8 mouse cellular contexts compared by ENCODE assay signal in genomic region chr14:55781310-55781709, GRCm38 (mm10). TPM values are rescaled to one million over a fixed set of nuclear protein-coding genes. Genes with fewer than 3 reads are reported as not detected.
DNase-seq lines count a peak whose midpoint lies in the region; ATAC-seq and TF ChIP-seq lines count a peak whose summit lies in the region.

No protein-coding gene starts in this region.

- no peaks in the 10 kb centered on the region for H3K36me3 ChIP-seq in kidney, adult 2 months (ENCODE audit: control insufficient read depth, insufficient read depth, low read length)
- H3K36me3 ChIP-seq in liver, embryonic 11.5 days (ENCODE audit: control insufficient read depth, insufficient read depth, low read length): no peaks in the 10 kb centered on the region

- TF ChIP-seq CTCF in kidney, adult 2 months (conservative IDR thresholded peaks at IDR 0.05; ENCODE audit: insufficient read depth, insufficient read length, low read depth, low read length): peak; percentile 100

- no peaks in the 10 kb centered on the region for H3K9me3 ChIP-seq in liver, embryonic 11.5 days (ENCODE audit: control insufficient read depth, low read length)

- H3K9ac ChIP-seq in liver, embryonic 11.5 days (ENCODE audit: low read depth, low read length): no peak overlapping the region

- no peaks in the 10 kb centered on the region for H3K27me3 ChIP-seq in kidney, adult 2 months (replicated peaks; ENCODE audit: control insufficient read depth, insufficient read depth, low read length)
- H3K27me3 ChIP-seq in liver, embryonic 11.5 days (replicated peaks; ENCODE audit: control insufficient read depth, insufficient read depth, low read length): peaks cover 40% of the 10 kb centered on the region

- peak overlapping the region; percentile 26; the same call in 1 of the 2 replicates for H3K4me3 ChIP-seq in kidney, adult 2 months (ENCODE audit: insufficient read depth, low read depth, low read length)
- H3K4me3 ChIP-seq in liver, embryonic 11.5 days (ENCODE audit: low read depth, low read length): no peak overlapping the region

- WGBS in kidney, adult 2 months: 13% methylated on average over 14 of the region's 14 CpGs
- 18% methylated on average over 14 of the region's 14 CpGs for WGBS in liver, embryonic 11.5 days

- TF ChIP-seq POLR2A in kidney, adult 2 months (IDR thresholded peaks at IDR 0.05; ENCODE audit: low read depth, low read length): no peak

- DNase-seq in B cell, adult 2 months: peak; percentile 64 to 67
- DNase-seq in ZHBTc4 (ENCODE audit: low read depth, low spot score): peak; percentile 90
- peak; percentile 93 for DNase-seq in embryo, embryonic 10.5 days (ENCODE audit: low spot score)
- DNase-seq in heart, adult 8-10 months (ENCODE audit: low spot score): peak; percentile 73
- peak; percentile 82 for DNase-seq in kidney, adult 2 months
- peak; percentile 53 for DNase-seq in liver, embryonic 11.5 days (ENCODE audit: low spot score)
- peak; percentile 83 for DNase-seq in naive thymus-derived CD4-positive, alpha-beta T cell, adult 2 months (ENCODE audit: low read depth)
- DNase-seq in thymus, postnatal 0 days (ENCODE audit: low spot score): peak; percentile 78

- ATAC-seq in liver, embryonic 11.5 days (replicated peaks; ENCODE audit: low FRiP score): 0 out of 2 replicates have a peak, but pooled peaks have one; percentile 56

- H3K4me1 ChIP-seq in kidney, adult 2 months (ENCODE audit: control insufficient read depth, insufficient read depth, low read length): no peaks in the 10 kb centered on the region
- H3K4me1 ChIP-seq in liver, embryonic 11.5 days (replicated peaks; ENCODE audit: control insufficient read depth, insufficient read depth, low read length): peaks cover 11% of the 10 kb centered on the region

- H3K27ac ChIP-seq in kidney, adult 2 months (ENCODE audit: insufficient read depth, low read depth, low read length): no peak overlapping the region
- no peak overlapping the region for H3K27ac ChIP-seq in liver, embryonic 11.5 days (ENCODE audit: low read depth, low read length)

- H3K4me2 ChIP-seq in liver, embryonic 11.5 days: peak overlapping the region; percentile 31; the same call in 1 of the 2 replicates

RNA-seq across cellular contexts. Expression of gene Adcy4, which starts 2.6 kb away (rescaled TPM):
- total RNA-seq in heart, adult 8-10 months (2022): 10 to 100 TPM; 13.0 to 22.0 (median 16.4) TPM
- polyA plus RNA-seq in kidney, adult 2 months (2012; rRNA removed): 16.8 and 16.9 TPM in 2 replicates
- 3.9 and 4.8 TPM in 2 replicates for polyA plus RNA-seq in liver, embryonic 11.5 days (2014; fragmentation: Nextera tagmentation; extraction: Ambion mirVana)
- 2.2 and 2.7 TPM in 2 replicates for polyA plus RNA-seq in thymus, postnatal 0 days (2015; fragmentation: Nextera tagmentation; extraction: Ambion mirVana)

RNA-seq across cellular contexts. Expression of gene Ripk3, which starts 7.4 kb away (rescaled TPM):
- 1 to 10 TPM; 2.2 to 6.2 (median 3.4) TPM for total RNA-seq in heart, adult 8-10 months (2022)
- polyA plus RNA-seq in kidney, adult 2 months (2012; rRNA removed): 3.5 and 4.7 TPM in 2 replicates
- polyA plus RNA-seq in liver, embryonic 11.5 days (2014; fragmentation: Nextera tagmentation; extraction: Ambion mirVana): 51.6 and 52.1 TPM in 2 replicates
- polyA plus RNA-seq in thymus, postnatal 0 days (2015; fragmentation: Nextera tagmentation; extraction: Ambion mirVana): 70.3 and 76.2 TPM in 2 replicates

RNA-seq across cellular contexts. Expression of gene Ltb4r1, which starts 15.5 kb away (rescaled TPM):
- under 1 TPM in 3 of 4 experiments, not detected in 1; 0.19 to 0.49 (median 0.26) TPM for total RNA-seq in heart, adult 8-10 months (2022)
- 0.75 and 1.1 TPM in 2 replicates for polyA plus RNA-seq in kidney, adult 2 months (2012; rRNA removed)
- polyA plus RNA-seq in liver, embryonic 11.5 days (2014; fragmentation: Nextera tagmentation; extraction: Ambion mirVana): 1.6 and 1.9 TPM in 2 replicates
- 3.7 and 4.3 TPM in 2 replicates for polyA plus RNA-seq in thymus, postnatal 0 days (2015; fragmentation: Nextera tagmentation; extraction: Ambion mirVana)

RNA-seq across cellular contexts. Expression of gene Ltb4r2, which starts 20.1 kb away (rescaled TPM):
- total RNA-seq in heart, adult 8-10 months (2022): under 1 TPM; 0.06 to 0.19 (median 0.13) TPM
- 0.56 and 0.76 TPM in 2 replicates for polyA plus RNA-seq in kidney, adult 2 months (2012; rRNA removed)
- 1.5 and 1.8 TPM in 2 replicates for polyA plus RNA-seq in liver, embryonic 11.5 days (2014; fragmentation: Nextera tagmentation; extraction: Ambion mirVana)
- 0.78 and 1.2 TPM in 2 replicates for polyA plus RNA-seq in thymus, postnatal 0 days (2015; fragmentation: Nextera tagmentation; extraction: Ambion mirVana)

RNA-seq across cellular contexts. Expression of gene Cideb, which starts 23.1 kb away (rescaled TPM):
- total RNA-seq in heart, adult 8-10 months (2022): 1 to 10 TPM in 3 of 4 experiments, under 1 TPM in 1; 0.95 to 1.9 (median 1.4) TPM
- polyA plus RNA-seq in kidney, adult 2 months (2012; rRNA removed): 485 and 513 TPM in 2 replicates
- polyA plus RNA-seq in liver, embryonic 11.5 days (2014; fragmentation: Nextera tagmentation; extraction: Ambion mirVana): 8.9 and 9.1 TPM in 2 replicates
- polyA plus RNA-seq in thymus, postnatal 0 days (2015; fragmentation: Nextera tagmentation; extraction: Ambion mirVana): 0.14 TPM in 1 of 2 replicates, not detected in the other
